In genomic region chr8:103577147-103577546, GRCm38 (mm10) we compare ENCODE assay signal across 13 mouse cellular contexts.
"Had no signal": no experiment of that assay in that cellular context is flagged by ENCODE, and none has a peak within 500 bp of the region (broad histone marks: within the 10 kb centered on the region; RNA-seq: fewer than 3 reads in every experiment).

No protein-coding gene starts in this region.

- H3K36me3 ChIP-seq: stomach, embryonic 15.5 days had no signal

- H3K9me3 ChIP-seq: stomach, embryonic 15.5 days had no signal

- H3K4me2 ChIP-seq: lung, embryonic 14.5 days; midbrain, embryonic 11.5 days; stomach, embryonic 15.5 days had no signal

- ATAC-seq: intestine, postnatal 0 days had no signal

- H3K9ac ChIP-seq: liver, embryonic 14.5 days; lung, embryonic 14.5 days; stomach, embryonic 15.5 days had no signal

- DNase-seq: kidney, adult 2 months; kidney, postnatal 10 days; kidney, postnatal 36 days; layer of hippocampus, adult 9-11 months; lung, embryonic 14.5 days; lung, postnatal 10 days; lung, postnatal 4 days; midbrain, embryonic 14.5 days; thymus, postnatal 25 days had no signal

- H3K27me3 ChIP-seq: stomach, embryonic 15.5 days had no signal

- H3K4me1 ChIP-seq: stomach, embryonic 15.5 days had no signal

- H3K27ac ChIP-seq: liver, embryonic 14.5 days; stomach, embryonic 15.5 days had no signal

- H3K4me3 ChIP-seq: stomach, embryonic 15.5 days had no signal
